Mouse (Mus musculus): ENCODE measurements around the gene Alkbh7.
A peak's percentile ranks its signal among the peaks of the same experiment; 100 is the strongest.

Alkbh7 gene

DNA sequence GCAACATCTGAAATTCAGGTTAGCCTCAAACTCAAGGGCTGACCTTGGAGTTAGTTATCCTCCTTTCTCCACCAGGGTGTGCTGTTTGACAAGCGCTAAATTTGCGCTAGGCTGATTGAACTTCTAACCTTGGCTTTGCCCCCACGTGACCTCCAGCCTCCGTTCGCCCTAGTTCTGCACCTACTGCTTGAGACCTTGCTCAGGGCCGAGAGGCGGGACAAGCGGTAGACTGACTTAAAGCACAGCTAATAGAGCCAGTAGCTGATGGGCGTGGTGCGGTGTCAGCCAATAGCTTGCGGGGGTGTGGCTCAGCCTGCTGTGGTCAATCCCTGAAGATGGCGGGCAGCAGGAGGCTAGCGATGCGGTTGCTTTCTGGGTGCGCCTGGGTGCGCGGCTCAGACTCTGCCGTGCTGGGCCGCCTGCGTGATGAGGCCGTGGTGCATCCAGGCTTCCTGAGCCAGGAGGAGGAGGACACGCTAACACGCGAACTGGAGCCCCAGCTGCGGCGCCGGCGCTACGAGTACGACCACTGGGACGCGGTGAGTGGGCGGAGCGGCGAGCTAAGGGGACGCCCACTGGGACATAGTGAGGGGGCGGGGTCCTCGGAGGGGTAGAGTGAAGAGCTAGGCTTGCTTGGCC is at the start of gene Alkbh7:
Gene Alkbh7, plus strand, starts transcription at position 311 of the 639 bp plus-strand sequence.
- peak; percentile 98 for DNase-seq

DNA sequence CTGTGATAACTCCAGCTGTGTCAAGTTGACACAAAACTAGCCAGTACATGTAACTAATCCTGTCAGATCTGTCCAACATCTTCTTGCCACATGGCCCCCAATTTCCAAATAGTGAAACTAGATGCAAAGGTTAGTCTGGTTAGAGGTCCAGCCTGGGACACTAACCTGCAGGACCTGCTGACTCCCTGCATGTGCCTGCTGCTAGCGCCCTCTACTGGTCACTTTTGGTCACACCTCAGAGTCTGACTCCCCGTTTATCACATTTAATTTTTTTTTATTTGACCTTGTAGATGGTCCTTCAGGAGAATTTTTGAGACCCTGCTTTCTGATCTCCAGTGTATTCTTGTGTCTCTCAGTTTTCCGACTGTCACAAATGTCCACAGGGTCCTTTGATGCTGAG is 46.2 kb upstream of the Alkbh7 start:
- peak; percentile 72 for DNase-seq

DNA sequence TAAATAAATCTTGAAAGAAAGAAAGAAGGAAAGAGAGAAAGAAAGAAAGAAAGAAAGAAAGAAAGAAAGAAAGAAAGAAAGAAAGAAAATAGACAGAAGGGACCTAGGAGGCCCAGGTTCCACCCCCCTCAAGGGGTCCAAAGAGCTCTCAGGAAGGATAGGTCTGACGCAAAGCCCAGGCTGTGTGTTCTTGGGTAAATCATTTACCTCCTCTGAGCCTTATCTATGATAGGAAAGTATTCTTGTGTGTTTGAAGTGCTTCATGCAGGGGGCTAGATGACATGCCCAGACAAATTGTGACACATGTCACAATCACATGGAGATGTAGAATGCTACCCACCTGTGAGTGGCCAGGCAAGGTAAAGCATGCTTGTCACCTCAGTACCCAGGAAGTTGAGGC is 44.5 kb upstream of the Alkbh7 start:
- no peak for DNase-seq

DNA sequence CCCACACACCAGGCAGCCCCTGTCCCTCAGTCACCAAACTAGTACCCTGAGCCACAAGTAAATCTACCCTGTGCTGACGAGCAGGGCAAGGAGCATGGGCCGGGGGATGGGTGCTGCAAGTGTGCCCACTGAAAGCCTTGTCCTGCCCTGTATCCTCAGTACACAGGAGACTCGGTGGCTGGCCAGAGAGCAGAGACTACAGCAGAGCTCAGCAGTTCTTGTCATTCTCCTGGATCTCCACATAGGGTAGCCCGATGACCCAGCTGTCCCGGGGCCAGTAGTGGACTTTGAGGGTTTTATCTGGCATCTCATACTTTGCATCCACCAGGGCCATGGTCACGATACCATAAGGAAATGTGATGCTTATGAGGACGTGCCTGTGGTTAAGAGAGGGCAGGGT is 42.3 kb upstream of the Alkbh7 start:
- DNase-seq = no peak

DNA sequence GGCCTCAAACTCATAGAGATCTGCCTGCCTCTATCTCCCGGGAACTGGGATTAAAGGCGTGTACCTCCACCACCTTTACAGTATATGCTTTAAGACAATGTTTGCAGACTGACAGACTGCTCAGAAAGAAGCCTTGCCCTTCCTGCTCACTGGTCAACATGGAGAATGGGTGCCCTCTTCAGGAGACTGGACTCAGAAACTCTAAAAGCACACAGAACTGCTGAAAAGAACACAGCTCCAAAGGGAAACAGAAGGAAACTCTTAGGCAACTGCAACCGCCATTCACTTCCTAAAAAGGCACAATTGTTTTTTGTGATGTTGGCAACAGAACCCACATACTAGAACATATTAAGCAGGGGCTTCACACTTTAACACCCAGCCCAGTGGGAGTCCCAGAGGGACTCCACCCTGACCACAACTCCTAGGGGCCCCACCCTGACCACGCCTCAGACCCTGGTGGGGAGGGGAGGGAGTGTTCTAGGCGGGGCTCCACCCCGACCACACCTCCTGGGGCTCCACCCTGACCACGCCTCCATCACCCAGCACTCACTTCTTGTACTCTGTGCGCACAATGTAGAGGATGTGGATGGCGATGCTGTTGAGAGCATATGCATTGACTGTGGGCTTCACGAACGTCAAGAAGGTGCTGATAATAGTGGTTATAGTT is 39.2 kb upstream of the Alkbh7 start:
- DNase-seq = peak; percentile 86

DNA sequence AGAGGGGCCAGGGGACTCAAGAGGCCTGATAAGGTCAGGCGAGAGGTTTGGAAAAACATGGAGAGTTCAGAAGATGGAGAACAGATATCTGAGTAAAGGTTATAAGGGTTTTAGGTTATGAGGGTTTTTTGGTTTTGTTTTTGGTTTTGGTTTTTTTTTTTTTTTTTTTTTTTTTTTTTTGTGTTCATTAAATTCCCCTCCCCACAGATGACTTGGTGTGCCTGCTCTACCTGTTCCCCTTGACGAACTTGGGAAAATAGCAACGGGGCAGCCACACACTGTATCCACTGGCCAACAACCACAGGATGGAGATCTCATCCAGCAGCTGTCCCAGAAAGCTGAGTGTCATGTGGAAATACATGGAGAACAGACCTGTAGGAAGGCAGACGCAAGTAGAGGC is 38.5 kb upstream of the Alkbh7 start:
- DNase-seq = no peak

DNA sequence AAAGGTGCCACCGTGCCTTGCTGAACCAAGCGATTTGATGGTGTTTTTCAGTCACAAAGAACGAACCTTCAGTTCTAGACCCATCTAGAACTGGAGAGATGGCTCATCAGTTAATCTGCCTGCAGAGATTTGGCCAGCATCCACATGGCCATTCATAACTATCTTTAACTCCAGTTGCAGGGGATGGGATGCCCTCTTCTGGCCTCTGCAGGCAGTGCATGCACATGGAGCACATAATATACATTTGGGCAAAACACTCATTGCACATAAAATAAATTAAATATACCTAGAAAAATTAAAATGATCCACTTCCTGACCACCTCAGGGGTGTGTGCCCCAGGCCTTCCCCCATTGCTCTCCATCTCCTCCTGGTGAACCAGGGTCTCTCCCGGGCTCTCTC is 35.3 kb upstream of the Alkbh7 start:
- no peak for DNase-seq

DNA sequence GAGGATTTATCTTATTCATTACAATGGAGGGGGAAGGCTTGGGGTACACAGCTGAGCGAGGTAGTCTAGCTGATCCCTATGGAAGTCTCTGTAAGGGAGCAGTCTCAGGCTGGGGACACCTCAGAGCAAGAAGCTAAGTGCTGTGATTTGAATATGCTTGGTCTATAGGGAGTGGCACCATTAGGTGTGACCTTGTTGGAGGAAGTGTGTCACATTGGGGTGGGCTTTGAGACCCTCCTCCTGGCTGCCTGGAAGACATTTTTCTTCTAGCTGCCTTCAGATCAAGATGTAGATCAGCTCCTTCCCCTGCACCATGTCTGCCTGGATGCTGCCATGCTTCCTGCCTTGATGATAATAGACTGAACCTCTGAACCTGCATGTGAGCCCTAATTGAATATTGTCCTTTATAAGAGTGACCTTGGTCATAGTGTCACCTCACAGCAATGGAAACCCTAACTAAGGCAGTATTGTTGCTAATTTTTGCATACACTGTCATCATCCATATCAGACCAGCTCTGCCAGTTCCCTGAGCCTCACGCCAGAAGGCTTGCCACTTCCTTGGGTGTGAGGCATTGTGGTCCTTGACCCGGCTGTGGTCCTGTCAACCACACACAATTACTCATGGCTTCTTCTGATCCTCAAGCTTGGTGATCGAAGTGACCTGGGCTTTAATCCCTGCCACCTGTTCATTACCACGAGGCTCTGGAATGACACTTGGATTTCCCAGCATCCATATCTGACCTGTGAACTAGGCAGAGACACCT is 34.3 kb upstream of the Alkbh7 start:
- DNase-seq = no peak

DNA sequence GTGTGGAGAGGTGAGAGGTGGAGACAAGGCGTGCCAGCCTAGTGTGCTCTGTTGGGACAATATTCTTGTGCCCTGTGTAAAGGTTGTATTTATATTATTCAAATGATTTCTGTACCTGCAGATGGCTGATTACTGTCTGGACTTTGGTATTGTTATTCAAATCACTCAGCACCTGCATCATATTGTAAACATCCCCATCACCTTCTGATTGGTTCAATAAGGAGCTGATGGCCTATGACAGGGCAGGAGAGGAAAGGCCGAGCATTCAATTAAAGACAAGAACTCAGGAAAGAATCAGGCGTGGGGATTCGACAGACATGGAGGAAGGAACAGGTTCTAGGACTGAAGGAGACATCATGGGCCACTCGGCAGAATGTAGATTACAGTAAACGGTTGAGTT is 33.5 kb upstream of the Alkbh7 start:
- no peak for DNase-seq

DNA sequence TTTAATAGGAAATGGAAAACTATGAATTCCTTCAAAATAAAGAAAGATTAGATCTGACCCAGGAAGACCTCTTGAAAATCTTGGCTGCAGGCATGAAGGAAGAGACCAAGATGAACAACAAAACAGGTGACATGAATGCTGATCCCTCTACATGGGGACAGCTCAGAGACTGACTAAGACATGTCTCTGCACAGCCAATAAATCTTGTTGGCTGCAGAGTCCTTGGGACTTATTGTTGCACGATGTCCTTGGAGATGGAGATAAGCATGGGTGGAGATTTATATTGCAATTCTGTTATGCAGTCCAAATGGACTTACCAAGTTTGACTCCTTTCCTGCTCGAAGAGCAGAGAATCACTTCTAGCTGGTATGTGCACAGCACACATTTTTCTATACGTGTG is 27.8 kb upstream of the Alkbh7 start:
- DNase-seq = no peak

DNA sequence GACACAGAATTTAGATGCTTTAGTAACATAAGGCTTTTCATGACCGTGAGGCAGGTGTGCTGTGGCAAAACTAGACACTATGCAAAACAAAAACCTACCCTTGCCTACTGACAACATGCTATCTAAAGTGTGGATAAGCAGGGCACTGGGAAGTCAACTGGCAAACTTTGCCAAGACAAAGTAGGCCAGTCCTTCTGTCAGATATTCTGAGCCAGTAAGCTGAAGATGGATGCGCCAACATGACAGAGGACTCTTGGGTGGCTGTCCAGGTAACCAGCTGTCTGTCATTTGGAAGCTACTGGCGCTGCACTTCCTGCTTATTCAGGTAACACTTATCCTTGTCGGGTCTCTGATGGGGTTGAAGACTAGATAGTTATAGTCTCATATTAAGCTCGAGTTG is 27.1 kb upstream of the Alkbh7 start:
- DNase-seq = no peak

DNA sequence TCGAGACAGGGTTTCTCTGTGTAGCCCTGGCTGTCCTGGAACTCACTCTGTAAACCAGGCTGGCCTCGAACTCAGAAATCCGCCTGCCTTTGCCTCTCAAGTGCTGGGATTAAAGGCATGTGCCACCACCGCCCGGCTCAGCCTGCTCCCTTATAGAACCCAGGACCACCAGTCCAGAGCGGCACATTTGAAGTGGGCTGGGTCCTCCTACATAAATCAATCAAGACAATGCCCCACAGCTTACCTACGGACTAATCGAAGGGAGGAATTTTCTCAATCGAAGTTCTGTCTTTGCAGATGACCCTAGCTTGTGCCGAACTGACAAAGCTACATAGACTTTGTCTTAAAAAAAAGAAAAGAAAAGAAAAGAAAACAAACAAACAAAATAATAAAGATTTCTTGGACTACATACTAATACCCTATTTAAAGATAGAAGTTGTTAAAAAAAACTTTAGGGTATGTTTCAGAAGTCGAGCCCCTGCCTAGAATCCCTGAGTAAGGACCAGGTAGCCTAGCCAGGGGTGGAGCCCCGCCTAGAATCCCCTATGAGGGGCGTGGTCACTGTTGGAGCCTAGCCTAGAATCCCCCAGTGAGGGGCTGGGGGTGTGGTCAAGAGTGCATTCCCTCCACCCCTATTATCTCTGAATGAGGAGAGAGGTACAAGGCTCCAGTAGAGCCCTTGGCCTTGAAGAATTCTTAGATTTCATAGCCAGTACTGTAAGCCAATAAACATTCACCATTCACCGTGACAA is 23.0 kb upstream of the Alkbh7 start:
- peak; percentile 33 for DNase-seq

DNA sequence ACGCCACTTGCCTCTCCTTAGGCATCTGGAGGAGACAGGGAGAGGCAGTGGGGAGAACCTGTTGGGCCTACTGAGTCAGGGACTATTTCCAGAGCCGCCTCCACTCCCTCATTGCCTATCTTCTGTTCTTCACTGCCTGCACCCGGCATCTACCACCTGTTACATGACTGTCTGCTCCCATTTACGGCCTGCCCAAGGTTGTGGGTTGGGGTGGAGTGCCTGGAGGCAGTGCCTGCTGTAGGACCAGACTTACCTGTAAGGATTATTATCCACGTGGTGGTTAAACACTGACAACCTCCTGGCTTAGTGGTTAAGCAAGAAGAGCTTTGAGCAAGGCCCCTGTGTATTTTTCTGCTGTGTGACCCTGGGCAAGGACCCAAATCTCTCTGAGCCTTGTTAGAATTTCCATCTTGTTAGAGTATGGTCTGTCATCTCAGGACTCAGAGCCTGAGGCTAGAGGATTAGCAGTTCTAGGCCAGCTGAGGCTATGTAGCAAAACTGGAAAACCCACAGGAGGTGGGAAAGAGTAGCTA is 22.4 kb upstream of the Alkbh7 start:
- DNase-seq = no peak

DNA sequence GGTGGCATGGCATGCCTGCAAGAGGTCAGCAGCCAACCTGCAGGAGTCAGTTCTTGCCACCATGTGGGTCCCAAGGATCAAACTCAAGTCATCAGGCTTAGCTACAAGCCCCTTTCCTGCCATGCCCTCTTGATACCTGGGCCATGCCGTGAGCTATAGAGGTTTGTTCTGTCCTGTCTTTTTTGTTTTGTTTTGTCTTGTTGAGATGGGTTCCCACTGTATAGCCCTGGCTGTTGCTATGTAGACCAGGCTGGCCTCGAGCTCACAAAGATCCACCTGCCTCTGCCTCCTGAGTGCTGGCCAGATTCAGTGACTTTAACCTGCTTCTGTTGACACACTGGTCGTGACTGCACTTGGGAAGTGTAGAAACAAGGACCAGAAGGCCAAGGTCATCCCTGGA is 21.7 kb upstream of the Alkbh7 start:
- DNase-seq = no peak

DNA sequence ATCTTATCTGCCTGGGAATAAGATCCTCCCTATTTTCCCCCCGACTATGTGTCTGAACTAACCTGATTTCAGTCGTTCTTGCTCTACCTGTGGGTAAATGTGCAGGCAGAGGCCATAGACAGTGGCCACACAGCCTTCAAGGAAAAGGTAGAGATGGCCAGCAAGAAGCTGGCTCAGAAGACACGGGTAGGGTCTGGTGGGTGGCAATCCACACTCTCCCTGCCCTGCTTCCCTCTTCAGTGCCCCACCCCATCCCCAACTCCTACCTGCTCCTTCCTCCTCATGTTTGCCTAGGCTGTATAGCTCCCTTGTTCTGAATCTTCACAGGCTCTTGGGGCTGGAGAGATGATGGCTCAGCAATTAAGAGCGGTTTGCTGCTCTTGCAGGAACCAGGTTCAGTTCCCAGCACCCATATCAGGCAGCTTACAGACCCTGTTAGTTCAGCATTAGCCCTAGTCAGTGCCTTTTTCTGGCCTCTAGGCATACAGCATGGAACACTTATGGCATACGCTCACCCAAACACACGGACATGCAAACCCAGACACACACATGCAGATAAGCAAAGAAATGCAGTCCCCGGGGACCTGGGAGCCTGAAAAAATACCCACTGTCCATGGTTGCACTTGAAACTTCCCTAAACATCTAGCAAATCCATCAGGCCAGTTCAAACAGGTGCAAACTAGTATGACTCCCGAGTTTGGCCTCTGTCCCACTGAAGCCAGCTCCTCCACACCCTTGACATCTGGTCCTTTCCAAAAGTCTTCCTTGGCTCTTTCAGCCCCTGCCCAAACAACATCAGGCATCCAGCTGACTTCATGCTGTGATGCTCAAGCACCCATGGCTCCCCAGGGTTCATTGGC is 20.4 kb upstream of the Alkbh7 start:
- no peak for DNase-seq

DNA sequence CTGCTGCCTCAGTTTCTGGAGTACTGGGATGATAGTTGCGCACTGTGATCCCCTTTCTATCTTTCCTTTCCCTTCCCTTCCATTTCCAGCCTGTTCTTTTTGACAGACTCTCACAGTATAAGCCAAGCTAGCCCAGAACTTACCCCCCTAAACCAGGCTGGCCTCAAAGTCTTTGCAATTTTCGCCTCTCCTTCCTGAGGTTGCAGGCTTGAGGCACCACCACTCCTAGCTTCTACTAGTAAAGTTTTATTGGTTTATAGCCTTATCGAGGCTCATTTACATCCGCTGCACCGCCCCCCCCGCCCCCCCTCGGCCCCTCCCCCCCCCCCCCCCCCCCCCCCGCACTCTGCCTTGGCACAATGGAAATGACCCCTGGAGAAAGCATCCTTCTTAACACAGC is 17.6 kb upstream of the Alkbh7 start:
- no peak for DNase-seq

DNA sequence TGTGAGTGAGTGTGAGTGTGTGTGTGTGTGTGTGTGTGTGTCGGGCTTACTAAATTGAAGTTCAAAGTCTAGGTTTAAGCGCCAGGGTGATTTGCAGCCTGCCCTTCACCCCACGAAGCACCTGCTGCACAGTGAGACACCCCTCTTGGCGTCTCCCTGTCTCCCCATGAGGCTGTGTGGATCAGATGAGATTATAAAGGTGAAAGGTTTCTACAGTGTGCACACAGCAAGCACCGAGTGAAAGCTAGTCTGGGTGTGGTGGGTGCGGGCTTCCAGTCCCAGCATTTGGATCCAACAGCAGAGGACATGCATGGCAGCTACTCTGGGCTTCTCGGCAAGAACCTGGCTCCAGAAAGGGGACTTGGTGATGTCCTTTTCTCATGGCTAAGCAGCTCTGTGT is 16.1 kb upstream of the Alkbh7 start:
- DNase-seq = no peak

DNA sequence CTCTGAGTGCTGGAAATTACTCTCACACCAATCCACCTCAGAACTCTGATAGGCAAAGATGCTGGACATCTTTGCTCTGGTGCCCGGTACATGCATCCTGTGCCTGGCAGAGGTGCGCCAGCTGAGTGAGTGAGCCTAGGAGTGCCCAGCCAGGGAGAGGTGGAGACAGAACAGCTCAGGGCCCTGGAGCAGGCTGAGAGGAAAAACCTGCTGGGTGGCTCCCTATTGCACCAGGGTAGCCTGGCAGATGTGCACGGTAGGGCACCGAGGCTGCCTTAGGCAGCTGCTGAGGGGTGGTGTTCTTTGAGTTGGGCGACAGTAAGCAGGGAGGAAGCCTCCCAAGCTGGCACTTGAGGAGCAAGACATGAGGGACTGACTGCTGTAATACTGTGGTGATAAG is 15.1 kb upstream of the Alkbh7 start, which contains the start of gene Acer1:
Gene Acer1, minus strand, starts transcription at position 114 of the 400 bp plus-strand sequence.
- no peak for DNase-seq

DNA sequence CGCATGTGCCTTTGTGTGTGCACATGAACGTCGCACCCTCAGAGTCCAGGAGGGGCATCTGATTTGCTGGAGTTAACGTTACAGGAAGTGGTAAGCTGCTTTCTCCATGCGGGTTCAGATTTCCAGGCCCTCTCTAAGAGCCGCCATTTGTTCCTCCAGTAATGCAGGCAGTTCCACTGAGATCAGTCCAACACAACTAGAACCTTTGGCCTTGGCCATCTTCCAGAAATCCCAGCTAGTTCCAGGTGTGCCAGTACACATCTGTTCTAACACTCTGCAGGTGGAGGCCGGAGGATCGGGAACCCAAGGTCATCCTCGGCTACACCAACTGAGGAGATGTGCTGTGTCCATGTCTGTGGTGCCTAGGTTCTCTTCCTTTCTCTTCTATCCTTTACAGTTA is 12.3 kb upstream of the Alkbh7 start:
- DNase-seq = no peak

DNA sequence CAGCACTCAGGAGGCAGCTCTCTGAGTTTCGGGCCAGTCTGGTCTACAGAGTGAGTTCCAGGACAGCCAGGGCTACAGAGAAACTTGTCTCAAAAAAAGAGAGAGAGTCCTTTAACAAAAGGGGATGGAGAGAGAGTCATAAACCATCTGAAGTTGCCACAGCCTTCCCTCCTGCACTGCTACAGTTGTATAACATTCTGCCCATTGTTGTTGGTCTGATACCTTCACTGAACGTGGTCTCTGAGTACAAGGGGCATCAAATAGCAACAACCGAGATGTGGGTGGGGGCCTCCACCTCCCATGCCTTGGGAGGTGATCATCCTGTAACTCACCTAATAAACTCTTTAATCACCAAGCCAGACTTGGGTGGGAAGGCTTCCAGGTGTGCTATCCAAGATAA is 11.5 kb upstream of the Alkbh7 start:
- DNase-seq = no peak

DNA sequence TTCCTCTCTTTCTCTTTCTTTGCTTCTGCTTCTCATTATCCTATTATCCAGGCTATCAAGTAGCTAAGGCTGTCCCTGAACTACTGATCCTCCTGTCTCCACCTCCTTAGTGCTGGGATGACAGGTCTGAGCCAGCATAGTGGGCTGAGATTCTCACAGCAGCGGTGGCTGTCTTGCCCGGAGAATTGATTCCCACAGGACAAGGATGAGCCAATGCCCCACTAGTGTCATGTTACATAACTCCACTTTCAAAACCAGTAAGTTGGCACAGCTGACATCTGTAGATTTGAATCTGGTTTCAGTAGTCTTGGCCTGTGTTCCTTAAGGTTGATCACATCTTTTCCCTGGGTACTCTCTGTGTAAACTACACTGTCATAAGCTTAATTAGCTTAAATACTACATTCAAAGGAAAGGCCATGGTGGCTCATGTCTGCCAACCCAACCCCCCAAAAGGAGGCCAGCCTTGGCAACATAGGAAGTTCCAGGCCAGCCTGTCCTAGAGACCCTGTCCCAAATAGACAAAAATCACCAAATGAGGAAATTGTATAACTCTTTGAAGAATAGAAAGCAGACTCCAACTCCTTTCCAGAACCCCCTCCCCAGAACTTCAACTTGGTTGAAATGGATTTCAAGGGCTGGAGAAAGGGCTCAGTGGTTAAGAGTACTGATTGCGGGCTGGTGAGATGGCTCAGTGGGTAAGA is 10.9 kb upstream of the Alkbh7 start:
- no peak for DNase-seq

All from liver (tissue).